In the genomic region with DNA sequence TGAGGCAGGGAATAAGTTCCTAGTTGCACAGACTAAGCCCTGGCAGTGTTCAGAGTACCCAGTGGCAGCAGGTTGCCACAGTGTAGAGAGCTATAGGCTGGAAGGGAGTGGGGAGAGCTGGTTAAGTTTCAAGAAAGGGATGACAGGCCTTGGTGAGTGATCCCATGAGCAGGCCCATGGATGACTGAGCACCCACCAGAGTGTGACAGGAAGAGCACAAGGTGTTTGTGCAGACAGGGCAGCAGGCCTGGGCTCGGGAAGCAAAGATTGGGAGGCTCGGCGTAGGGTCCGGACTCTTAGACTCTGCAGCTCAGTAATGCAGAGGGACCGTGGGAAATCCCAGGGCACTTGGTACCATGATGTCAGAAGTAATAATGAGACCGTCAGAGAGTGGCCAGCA, we compare ENCODE assay signal across 29 mouse cellular contexts. TPM values are rescaled to one million over a fixed set of nuclear protein-coding genes. Genes with fewer than 3 reads are reported as not detected.
A peak's percentile ranks its signal among the peaks of the same experiment; 100 is the strongest.
DNase-seq lines count a peak whose midpoint lies in the region; ATAC-seq and TF ChIP-seq lines count a peak whose summit lies in the region.
"Had no signal": no experiment of that assay in that cellular context is flagged by ENCODE, and none has a peak within 500 bp of the region (broad histone marks: within the 10 kb centered on the region; RNA-seq: fewer than 3 reads in every experiment).

No protein-coding gene starts in this region.

- no peak overlapping the region for H3K9ac ChIP-seq in hindbrain, embryonic 13.5 days
- no peak overlapping the region for H3K9ac ChIP-seq in kidney, postnatal 0 days (ENCODE audit: low read depth, low read length)
- H3K9ac ChIP-seq: forebrain, embryonic 12.5 days; heart, embryonic 13.5 days; intestine, embryonic 15.5 days; limb, embryonic 12.5 days; liver, embryonic 15.5 days; lung, embryonic 14.5 days; neural tube, embryonic 15.5 days; stomach, embryonic 15.5 days had no signal

- 74% methylated on average over 6 of the region's 6 CpGs for WGBS in hindbrain, embryonic 10.5 days
- 70% methylated on average over 6 of the region's 6 CpGs for WGBS in hindbrain, embryonic 13.5 days
- WGBS in kidney, postnatal 0 days: 58% methylated on average over 6 of the region's 6 CpGs

- no peaks in the 10 kb centered on the region for H3K36me3 ChIP-seq in hindbrain, embryonic 10.5 days
- no peaks in the 10 kb centered on the region for H3K36me3 ChIP-seq in hindbrain, embryonic 13.5 days
- H3K36me3 ChIP-seq in kidney, postnatal 0 days (ENCODE audit: insufficient read depth, low read length): no peaks in the 10 kb centered on the region
- H3K36me3 ChIP-seq: forebrain, embryonic 12.5 days; G1E; heart, embryonic 13.5 days; intestine, embryonic 15.5 days; limb, embryonic 12.5 days; liver, embryonic 15.5 days; neural tube, embryonic 15.5 days; stomach, embryonic 15.5 days had no signal

- H3K4me3 ChIP-seq in hindbrain, embryonic 10.5 days: no peak overlapping the region
- H3K4me3 ChIP-seq in hindbrain, embryonic 13.5 days: no peak overlapping the region
- no peak overlapping the region for H3K4me3 ChIP-seq in kidney, postnatal 0 days (replicated peaks; ENCODE audit: low read depth, low read length)
- H3K4me3 ChIP-seq: erythroblast, embryonic 14.5 days; forebrain, embryonic 12.5 days; heart, embryonic 13.5 days; intestine, embryonic 15.5 days; limb, embryonic 12.5 days; liver, embryonic 15.5 days; neural tube, embryonic 15.5 days; stomach, embryonic 15.5 days had no signal

- no peak overlapping the region for H3K4me2 ChIP-seq in hindbrain, embryonic 13.5 days
- no peak overlapping the region for H3K4me2 ChIP-seq in kidney, postnatal 0 days (ENCODE audit: low read length)
- H3K4me2 ChIP-seq: forebrain, embryonic 12.5 days; heart, embryonic 13.5 days; intestine, embryonic 15.5 days; limb, embryonic 12.5 days; liver, embryonic 15.5 days; lung, embryonic 14.5 days; midbrain, embryonic 11.5 days; neural tube, embryonic 15.5 days; stomach, embryonic 15.5 days had no signal

- peaks cover 33% of the 10 kb centered on the region for H3K4me1 ChIP-seq in hindbrain, embryonic 10.5 days (replicated peaks)
- H3K4me1 ChIP-seq in hindbrain, embryonic 13.5 days (replicated peaks): peaks cover 18% of the 10 kb centered on the region
- peaks cover 6% of the 10 kb centered on the region; the same call in 1 of the 2 replicates for H3K4me1 ChIP-seq in kidney, postnatal 0 days (replicated peaks; ENCODE audit: insufficient read depth, low read length)
- H3K4me1 ChIP-seq: heart, embryonic 13.5 days; limb, embryonic 12.5 days; liver, embryonic 15.5 days had no signal

- H3K27ac ChIP-seq in hindbrain, embryonic 10.5 days: 0 out of 2 replicates have a peak overlapping the region, but pooled peaks have one; percentile 66
- H3K27ac ChIP-seq in hindbrain, embryonic 13.5 days: no peak overlapping the region
- H3K27ac ChIP-seq in kidney, postnatal 0 days: peak overlapping the region; percentile 19; the same call in 1 of the 2 replicates
- H3K27ac ChIP-seq: forebrain, embryonic 12.5 days; heart, embryonic 13.5 days; hindbrain, postnatal 0 days; intestine, embryonic 15.5 days; limb, embryonic 12.5 days; liver, embryonic 15.5 days; neural tube, embryonic 15.5 days; stomach, embryonic 15.5 days had no signal

- no peak for ATAC-seq in hindbrain, embryonic 13.5 days (ENCODE audit: low FRiP score)
- ATAC-seq in kidney, postnatal 0 days (replicated peaks; ENCODE audit: low FRiP score, low read depth): peak; percentile 90
- ATAC-seq: hindbrain, postnatal 0 days; Patski had no signal

- no peaks in the 10 kb centered on the region for H3K9me3 ChIP-seq in hindbrain, embryonic 10.5 days
- H3K9me3 ChIP-seq in hindbrain, embryonic 13.5 days: no peaks in the 10 kb centered on the region
- no peaks in the 10 kb centered on the region for H3K9me3 ChIP-seq in kidney, postnatal 0 days (replicated peaks; ENCODE audit: low read length)
- H3K9me3 ChIP-seq: heart, embryonic 13.5 days; intestine, embryonic 15.5 days; liver, embryonic 15.5 days; neural tube, embryonic 15.5 days; stomach, embryonic 15.5 days had no signal

- no peak for TF ChIP-seq CTCF in kidney, postnatal 0 days (IDR thresholded peaks at IDR 0.05; ENCODE audit: low read depth)

- H3K27me3 ChIP-seq in hindbrain, embryonic 10.5 days (ENCODE audit: insufficient read depth, poor library complexity, severe bottlenecking): no peaks in the 10 kb centered on the region
- no peaks in the 10 kb centered on the region for H3K27me3 ChIP-seq in hindbrain, embryonic 13.5 days
- H3K27me3 ChIP-seq in kidney, postnatal 0 days (ENCODE audit: insufficient read depth, low read length): no peaks in the 10 kb centered on the region
- H3K27me3 ChIP-seq: intestine, embryonic 15.5 days; limb, embryonic 12.5 days; liver, embryonic 15.5 days; neural tube, embryonic 15.5 days; Patski; stomach, embryonic 15.5 days had no signal

- no peak for DNase-seq in hindbrain, embryonic 10.5 days (ENCODE audit: low spot score)
- peak; percentile 67 to 69 for DNase-seq in kidney, adult 8-10 months
- DNase-seq in kidney, postnatal 0 days (ENCODE audit: low spot score): peak; percentile 74
- DNase-seq in kidney, postnatal 4 days: peak; percentile 61 to 74
- no peak for DNase-seq in adrenal gland, postnatal 36 days
- DNase-seq in cerebellum, adult 9-11 months: no peak
- DNase-seq: adrenal gland, postnatal 14 days; cerebellum, adult 11-12 months; cerebellum, postnatal 10 days; gastrocnemius, postnatal 10 days; heart, postnatal 10 days; lung, embryonic 14.5 days; lung, postnatal 14 days; retina, postnatal 1 day; right cerebral cortex, postnatal 25 days; thymus, postnatal 14 days had no signal

RNA-seq across cellular contexts. Expression of gene Arl4c, which starts 49.3 kb away (rescaled TPM):
- polyA plus RNA-seq in hindbrain, embryonic 10.5 days (2016; fragmentation: Nextera tagmentation; extraction: Ambion mirVana): 18.5 and 22.2 TPM in 2 replicates
- 41.3 and 42.8 TPM in 2 replicates for polyA plus RNA-seq in hindbrain, embryonic 13.5 days (2015; fragmentation: Nextera tagmentation; extraction: Ambion mirVana)
- 29.1 and 30.6 TPM in 2 replicates for polyA plus RNA-seq in kidney, postnatal 0 days (2015; fragmentation: Nextera tagmentation; extraction: Ambion mirVana)
- total RNA-seq in adrenal gland, postnatal 36 days (2021): 10 to 100 TPM; 11.2 to 15.2 TPM
- polyA plus RNA-seq: G1E had no signal

Comparison
In these comparisons a context has a peak if more than half of its experiments do, and no peak if none do; other contexts are left out.
1. DNase-seq: peak in kidney, adult 8-10 months (2 of 2), kidney, postnatal 0 days (single experiment) and kidney, postnatal 4 days (2 of 2); none in hindbrain, embryonic 10.5 days (single experiment), adrenal gland, postnatal 36 days (0 of 2) and cerebellum, adult 9-11 months (single experiment).